ENCODE assay signal across 8 mouse cellular contexts in genomic region chr11:109311885-109312605, GRCm38 (mm10). TPM values are rescaled to one million over a fixed set of nuclear protein-coding genes. Genes with fewer than 3 reads are reported as not detected.
A peak's percentile ranks its signal among the peaks of the same experiment; 100 is the strongest.
DNase-seq lines count a peak whose midpoint lies in the region; ATAC-seq and TF ChIP-seq lines count a peak whose summit lies in the region.

No protein-coding gene starts in this region.

- peak; percentile 84 for DNase-seq in cerebellum, adult 9-10 months
- peak; percentile 46 to 71 for DNase-seq in frontal cortex, postnatal 10 days (ENCODE audit: low spot score in 2 of 2)
- DNase-seq in layer of hippocampus, postnatal 10 days (ENCODE audit: low spot score in 2 of 2), result peak; percentile 79 to 80
- DNase-seq in lung, postnatal 0 days (ENCODE audit: low spot score), result peak; percentile 80
- DNase-seq in ovary, postnatal 10 days (ENCODE audit: low spot score), result peak; percentile 35
- DNase-seq in thymus, postnatal 14 days, result peak; percentile 83

- H3K4me1 ChIP-seq in ES-Bruce4 (ENCODE audit: control insufficient read depth, insufficient read depth, low read length), result no peaks in the 10 kb centered on the region
- H3K4me1 ChIP-seq in hindbrain, embryonic 12.5 days, result no peaks in the 10 kb centered on the region
- H3K4me1 ChIP-seq in lung, postnatal 0 days (ENCODE audit: insufficient read depth, low read depth, low read length), result peaks cover 4% of the 10 kb centered on the region; the same call in 1 of the 2 replicates

- H3K9ac ChIP-seq in ES-Bruce4 (ENCODE audit: low read depth, poor library complexity, severe bottlenecking), result peak overlapping the region; percentile 79
- H3K9ac ChIP-seq in hindbrain, embryonic 12.5 days, result peak overlapping the region; percentile 80
- peak overlapping the region; percentile 61 for H3K9ac ChIP-seq in lung, postnatal 0 days (replicated peaks; ENCODE audit: low read depth)

- 14% methylated on average over 20 of the region's 20 CpGs for WGBS in hindbrain, embryonic 12.5 days
- 12% methylated on average over 20 of the region's 20 CpGs for WGBS in lung, postnatal 0 days

- peak overlapping the region; percentile 99 for H3K4me3 ChIP-seq in ES-Bruce4 (ENCODE audit: low read depth, low read length)
- peak overlapping the region; percentile 56 for H3K4me3 ChIP-seq in hindbrain, embryonic 12.5 days
- H3K4me3 ChIP-seq in lung, postnatal 0 days (ENCODE audit: low read depth, low read length), result peak overlapping the region; percentile 56

- 0 out of 2 replicates have a peak, but pooled peaks have one; percentile 21 for TF ChIP-seq EP300 in ES-Bruce4 (IDR thresholded peaks at IDR 0.05; ENCODE audit: insufficient read depth, low read depth, low read length)
- TF ChIP-seq EP300 in lung, postnatal 0 days (IDR thresholded peaks at IDR 0.05), result 0 out of 2 replicates have a peak, but pooled peaks have one; percentile 9

- peak; percentile 93 for ATAC-seq in hindbrain, embryonic 12.5 days (ENCODE audit: low FRiP score)
- ATAC-seq in lung, postnatal 0 days, result peak; percentile 91

- TF ChIP-seq CTCF in ES-Bruce4 (IDR thresholded peaks at IDR 0.05; ENCODE audit: low read depth, low read length), result no peak
- peak; percentile 30 for TF ChIP-seq CTCF in lung, postnatal 0 days (IDR thresholded peaks at IDR 0.05)

- H3K9me3 ChIP-seq in ES-Bruce4 (replicated peaks; ENCODE audit: control insufficient read depth, insufficient read depth, low read length, poor library complexity, severe bottlenecking), result no peaks in the 10 kb centered on the region
- no peaks in the 10 kb centered on the region for H3K9me3 ChIP-seq in hindbrain, embryonic 12.5 days (replicated peaks)
- H3K9me3 ChIP-seq in lung, postnatal 0 days (ENCODE audit: low read length), result no peaks in the 10 kb centered on the region

- no peak overlapping the region for H3K27ac ChIP-seq in ES-Bruce4 (ENCODE audit: insufficient read depth, low read length)
- H3K27ac ChIP-seq in hindbrain, embryonic 12.5 days, result peak overlapping the region; percentile 79
- H3K27ac ChIP-seq in lung, postnatal 0 days (ENCODE audit: low read length), result no peak overlapping the region; the same call in 1 of the 2 replicates

- no peaks in the 10 kb centered on the region for H3K27me3 ChIP-seq in ES-Bruce4 (ENCODE audit: control insufficient read depth, insufficient read depth, low read length, poor library complexity, severe bottlenecking)
- peaks cover 18% of the 10 kb centered on the region for H3K27me3 ChIP-seq in hindbrain, embryonic 12.5 days
- no peaks in the 10 kb centered on the region for H3K27me3 ChIP-seq in lung, postnatal 0 days (replicated peaks; ENCODE audit: insufficient read depth, low read length)

- peak; percentile 51 for TF ChIP-seq POLR2A in ES-Bruce4 (IDR thresholded peaks at IDR 0.05; ENCODE audit: insufficient read depth, low read length)

- H3K4me2 ChIP-seq in hindbrain, embryonic 12.5 days (replicated peaks), result peak overlapping the region; percentile 59
- H3K4me2 ChIP-seq in lung, postnatal 0 days (replicated peaks; ENCODE audit: low read depth, low read length), result peak overlapping the region; percentile 80

- no peaks in the 10 kb centered on the region for H3K36me3 ChIP-seq in ES-Bruce4 (ENCODE audit: control insufficient read depth, insufficient read depth, low read length, poor library complexity, severe bottlenecking)
- H3K36me3 ChIP-seq in hindbrain, embryonic 12.5 days, result no peaks in the 10 kb centered on the region
- no peaks in the 10 kb centered on the region for H3K36me3 ChIP-seq in lung, postnatal 0 days (ENCODE audit: insufficient read depth, low read length)

RNA-seq across cellular contexts. Expression of gene Rgs9, which starts 14.1 kb away (rescaled TPM):
- 4.8 and 5.1 TPM in 2 replicates for polyA plus RNA-seq in ES-Bruce4 (2011; ENCODE audit: insufficient read depth, insufficient read length, low read depth, missing spikeins)
- 3.3 and 4.5 TPM in 2 replicates for polyA plus RNA-seq in hindbrain, embryonic 12.5 days (2016; fragmentation: Nextera tagmentation; extraction: Ambion mirVana)
- 10 to 100 TPM; 20.8 to 23.9 TPM for total RNA-seq in layer of hippocampus, postnatal 10 days (2021)
- 3.0 TPM in 2 replicates for polyA plus RNA-seq in lung, postnatal 0 days (2015; fragmentation: Nextera tagmentation; extraction: Ambion mirVana)

RNA-seq across cellular contexts. Expression of gene Gna13, which starts 50.6 kb away (rescaled TPM):
- polyA plus RNA-seq in ES-Bruce4 (2011; ENCODE audit: insufficient read depth, insufficient read length, low read depth, missing spikeins), result 62.2 and 65.1 TPM in 2 replicates
- polyA plus RNA-seq in hindbrain, embryonic 12.5 days (2016; fragmentation: Nextera tagmentation; extraction: Ambion mirVana), result 21.9 and 22.9 TPM in 2 replicates
- 10 to 100 TPM; 58.9 to 61.5 TPM for total RNA-seq in layer of hippocampus, postnatal 10 days (2021)
- 57.7 and 69.7 TPM in 2 replicates for polyA plus RNA-seq in lung, postnatal 0 days (2015; fragmentation: Nextera tagmentation; extraction: Ambion mirVana)
